Mouse (Mus musculus) liver, adult 2 months (tissue): ENCODE measurements around the gene Eps8l2.

Experiments used
- CTCF ChIP-seq: fragments of 200-500 bp; IDR thresholded peaks from 2 replicates; pipeline ENCODE4 v1.5.1; 2011; ENCODE audit warnings: low read depth, low read length, control low read depth
- POLR2A ChIP-seq: fragments of 200-500 bp; IDR thresholded peaks from 2 replicates; pipeline ENCODE4 v1.6.1; 2011; ENCODE audit warnings: low read length, control low read depth; ENCODE audit not compliant: insufficient read depth; ENCODE audit errors: extremely low read depth

GRCm38 (mm10) chr7:141302702-141303268 is 35.9 kb upstream of the Eps8l2 start:
- no peak for TF ChIP-seq POLR2A
- TF ChIP-seq CTCF, result no peak
